Mouse (Mus musculus): ENCODE results near the gene Bicc1. TPM values are rescaled to one million over a fixed set of nuclear protein-coding genes. Genes with fewer than 3 reads are reported as not detected.

Bicc1 gene
- total and polyA plus RNA-seq, 2 experiments from 2014 or later = 4.6 to 5.2 TPM

GRCm38 (mm10) chr10:70919851-70920250 lies 239.6 kb downstream of the Bicc1 start:
- no peak for TF ChIP-seq CTCF (IDR thresholded peaks at IDR 0.05; ENCODE audit: low read depth)
- DNase-seq = peak; percentile 22
- Histone ChIP-seq H3K4me2 (ENCODE audit: low read depth) (no peak overlapping the region), H3K4me1 (ENCODE audit: insufficient read depth) (no peaks in the 10 kb centered on the region), H3K4me3 (ENCODE audit: low read depth, low read length) (no peak overlapping the region), H3K27me3 (ENCODE audit: insufficient read depth, low read length) (no peaks in the 10 kb centered on the region), H3K27ac (ENCODE audit: low read depth, low read length) (no peak overlapping the region), H3K9ac (no peak overlapping the region), H3K36me3 (ENCODE audit: insufficient read depth) (no peaks in the 10 kb centered on the region), H3K9me3 (ENCODE audit: low read length) (no peaks in the 10 kb centered on the region)
- ATAC-seq = peak; percentile 58
- 43% methylated on average over 1 of the region's 1 CpGs for WGBS

GRCm38 (mm10) chr10:70919031-70919663 lies 240.4 kb downstream of the Bicc1 start:
- ATAC-seq = no peak
- H3K27me3 ChIP-seq (ENCODE audit: insufficient read depth, low read length) = no peaks in the 10 kb centered on the region
- H3K9me3 ChIP-seq (ENCODE audit: low read length) = no peaks in the 10 kb centered on the region
- peak; percentile 10 for DNase-seq
- H3K4me3 ChIP-seq (ENCODE audit: low read depth, low read length) = no peak overlapping the region
- 79% methylated on average over 13 of the region's 13 CpGs for WGBS
- TF ChIP-seq CTCF (IDR thresholded peaks at IDR 0.05; ENCODE audit: low read depth) = no peak
- no peak overlapping the region for H3K9ac ChIP-seq
- no peaks in the 10 kb centered on the region for H3K4me1 ChIP-seq (ENCODE audit: insufficient read depth)
- H3K36me3 ChIP-seq (ENCODE audit: insufficient read depth) = no peaks in the 10 kb centered on the region
- no peak overlapping the region for H3K27ac ChIP-seq (ENCODE audit: low read depth, low read length)
- no peak overlapping the region for H3K4me2 ChIP-seq (ENCODE audit: low read depth)

GRCm38 (mm10) chr10:70916697-70917096 lies 242.8 kb downstream of the Bicc1 start:
- no peak overlapping the region for H3K4me2 ChIP-seq (ENCODE audit: low read depth)
- peak; percentile 41 for TF ChIP-seq CTCF (IDR thresholded peaks at IDR 0.05; ENCODE audit: low read depth)
- no peak overlapping the region for H3K9ac ChIP-seq
- no peaks in the 10 kb centered on the region for H3K27me3 ChIP-seq (ENCODE audit: insufficient read depth, low read length)
- no peaks in the 10 kb centered on the region for H3K36me3 ChIP-seq (ENCODE audit: insufficient read depth)
- no peak for DNase-seq
- no peak overlapping the region for H3K27ac ChIP-seq (ENCODE audit: low read depth, low read length)
- ATAC-seq = no peak
- 92% methylated on average over 6 of the region's 6 CpGs for WGBS
- no peak overlapping the region for H3K4me3 ChIP-seq (ENCODE audit: low read depth, low read length)
- H3K9me3 ChIP-seq (ENCODE audit: low read length) = no peaks in the 10 kb centered on the region; the same call in 1 of the 2 replicates
- no peaks in the 10 kb centered on the region for H3K4me1 ChIP-seq (ENCODE audit: insufficient read depth)

- no peaks in the 10 kb centered on the region for H3K36me3 ChIP-seq (ENCODE audit: insufficient read depth)
- no peaks in the 10 kb centered on the region for H3K27me3 ChIP-seq (ENCODE audit: insufficient read depth, low read length)
- no peak overlapping the region for H3K4me3 ChIP-seq (ENCODE audit: low read depth, low read length)
- H3K4me2 ChIP-seq (ENCODE audit: low read depth) = no peak overlapping the region
- no peaks in the 10 kb centered on the region for H3K4me1 ChIP-seq (ENCODE audit: insufficient read depth)
- TF ChIP-seq CTCF (IDR thresholded peaks at IDR 0.05; ENCODE audit: low read depth) = no peak
- H3K9ac ChIP-seq = no peak overlapping the region
- H3K9me3 ChIP-seq (ENCODE audit: low read length) = no peaks in the 10 kb centered on the region; the same call in 1 of the 2 replicates
- no peak overlapping the region for H3K27ac ChIP-seq (ENCODE audit: low read depth, low read length)
- DNase-seq (no peak), ATAC-seq (no peak)
- 97% methylated on average over 6 of the region's 6 CpGs for WGBS
Observed at GRCm38 (mm10) chr10:70915096-70915495, 244.4 kb downstream of the Bicc1 start.

- Histone ChIP-seq H3K9ac (no peak overlapping the region), H3K36me3 (ENCODE audit: insufficient read depth) (no peaks in the 10 kb centered on the region), H3K4me1 (ENCODE audit: insufficient read depth) (no peaks in the 10 kb centered on the region), H3K27me3 (ENCODE audit: insufficient read depth, low read length) (no peaks in the 10 kb centered on the region), H3K4me2 (ENCODE audit: low read depth) (no peak overlapping the region), H3K27ac (ENCODE audit: low read depth, low read length) (no peak overlapping the region), H3K9me3 (ENCODE audit: low read length) (no peaks in the 10 kb centered on the region), H3K4me3 (ENCODE audit: low read depth, low read length) (no peak overlapping the region)
- WGBS = 65% methylated on average over 7 of the region's 7 CpGs
- no peak for TF ChIP-seq CTCF (IDR thresholded peaks at IDR 0.05; ENCODE audit: low read depth)
- no peak for ATAC-seq
- no peak for DNase-seq
Observed at GRCm38 (mm10) chr10:70903936-70904335, 255.6 kb downstream of the Bicc1 start.

GRCm38 (mm10) chr10:70902751-70903485 lies 256.6 kb downstream of the Bicc1 start:
- Histone ChIP-seq H3K4me1 (ENCODE audit: insufficient read depth) (no peaks in the 10 kb centered on the region), H3K27ac (ENCODE audit: low read depth, low read length) (no peak overlapping the region), H3K27me3 (ENCODE audit: insufficient read depth, low read length) (no peaks in the 10 kb centered on the region), H3K4me3 (ENCODE audit: low read depth, low read length) (no peak overlapping the region), H3K36me3 (ENCODE audit: insufficient read depth) (no peaks in the 10 kb centered on the region), H3K4me2 (ENCODE audit: low read depth) (no peak overlapping the region), H3K9me3 (ENCODE audit: low read length) (no peaks in the 10 kb centered on the region), H3K9ac (no peak overlapping the region)
- no peak for TF ChIP-seq CTCF (IDR thresholded peaks at IDR 0.05; ENCODE audit: low read depth)
- DNase-seq (no peak), ATAC-seq (no peak)
- 57% methylated on average over 5 of the region's 5 CpGs for WGBS

GRCm38 (mm10) chr10:70901193-70901875 lies 258.2 kb downstream of the Bicc1 start:
- H3K36me3 ChIP-seq (ENCODE audit: insufficient read depth) = no peaks in the 10 kb centered on the region
- H3K4me3 ChIP-seq (ENCODE audit: low read depth, low read length) = no peak overlapping the region
- H3K4me1 ChIP-seq (ENCODE audit: insufficient read depth) = no peaks in the 10 kb centered on the region
- no peaks in the 10 kb centered on the region for H3K9me3 ChIP-seq (ENCODE audit: low read length)
- ATAC-seq (peak; percentile 88), DNase-seq (peak; percentile 63)
- H3K9ac ChIP-seq = no peak overlapping the region
- 60% methylated on average over 11 of the region's 11 CpGs for WGBS
- no peak for TF ChIP-seq CTCF (IDR thresholded peaks at IDR 0.05; ENCODE audit: low read depth)
- no peaks in the 10 kb centered on the region for H3K27me3 ChIP-seq (ENCODE audit: insufficient read depth, low read length)
- H3K4me2 ChIP-seq (ENCODE audit: low read depth) = no peak overlapping the region
- peak overlapping the region; percentile 24; the same call in 1 of the 2 replicates for H3K27ac ChIP-seq (ENCODE audit: low read depth, low read length)
